Mouse (Mus musculus) neural tube, embryonic 14.5 days (tissue): ENCODE measurements at regions not wholly inside any gene's neighbourhood (a gene's known extent, or its start where the extent isn't known, plus 50 kb on each side); places are given as distances from the start of the nearest gene placed in this dataset.

ENCODE experiments used
- ATAC-seq: fragments of 200-750 bp; cut with Nextera tagmentation; 2 replicates; pipeline ENCODE4 v1.8.0; 2017; ENCODE audit warnings: low read depth, mild to moderate bottlenecking, moderate TSS enrichment, moderate library complexity
- H3K27ac ChIP-seq: fragments of 300-500 bp; sonication (generic); 2 replicates; pipeline ENCODE4 v1.5.1; 2014; ENCODE audit warnings: low read depth, mild to moderate bottlenecking, control low read depth, low read length, moderate library complexity, mixed read lengths
- H3K27me3 ChIP-seq: fragments of 300-500 bp; sonication (generic); 2 replicates; pipeline ENCODE4 v1.6.1; 2014; ENCODE audit warnings: low read length; ENCODE audit not compliant: control insufficient read depth, insufficient read depth
- H3K36me3 ChIP-seq: fragments of 300-500 bp; sonication (generic); 2 replicates; pipeline ENCODE4 v1.6.1; 2014; ENCODE audit warnings: low read length, mixed read lengths; ENCODE audit not compliant: control insufficient read depth, insufficient read depth
- H3K4me1 ChIP-seq: fragments of 300-500 bp; sonication (generic); 2 replicates; pipeline ENCODE4 v1.6.1; 2014; ENCODE audit warnings: low read length; ENCODE audit not compliant: control insufficient read depth, insufficient read depth
- H3K4me2 ChIP-seq: fragments of 300-500 bp; sonication (generic); 2 replicates; pipeline ENCODE4 v1.6.1; 2014; ENCODE audit warnings: mild to moderate bottlenecking, low read depth, low read length, control low read depth
- H3K4me3 ChIP-seq: fragments of 300-500 bp; sonication (generic); 2 replicates; pipeline ENCODE4 v1.5.1; 2014; ENCODE audit warnings: low read depth, low read length, control low read depth, mixed read lengths
- H3K9ac ChIP-seq: fragments of 300-500 bp; sonication (generic); replicated peaks from 2 replicates; pipeline ENCODE4 v1.6.1; 2014; ENCODE audit warnings: low read depth, mild to moderate bottlenecking, control low read depth, low read length, mixed read lengths
- H3K9me3 ChIP-seq: fragments of 300-500 bp; sonication (generic); 2 replicates; pipeline ENCODE4 v1.6.1; 2016; ENCODE audit warnings: low read length; ENCODE audit not compliant: control insufficient read depth
- WGBS: fragments of 180-500 bp; shearing (Covaris S2); extraction: QIAGEN DNeasy Blood & Tissue Kit; methylation state at CpG from one replicate; pipeline ENCODE4 v1.1.7; 2014; 5-methylcytosine and 5-hydroxymethylcytosine counted together

DNA sequence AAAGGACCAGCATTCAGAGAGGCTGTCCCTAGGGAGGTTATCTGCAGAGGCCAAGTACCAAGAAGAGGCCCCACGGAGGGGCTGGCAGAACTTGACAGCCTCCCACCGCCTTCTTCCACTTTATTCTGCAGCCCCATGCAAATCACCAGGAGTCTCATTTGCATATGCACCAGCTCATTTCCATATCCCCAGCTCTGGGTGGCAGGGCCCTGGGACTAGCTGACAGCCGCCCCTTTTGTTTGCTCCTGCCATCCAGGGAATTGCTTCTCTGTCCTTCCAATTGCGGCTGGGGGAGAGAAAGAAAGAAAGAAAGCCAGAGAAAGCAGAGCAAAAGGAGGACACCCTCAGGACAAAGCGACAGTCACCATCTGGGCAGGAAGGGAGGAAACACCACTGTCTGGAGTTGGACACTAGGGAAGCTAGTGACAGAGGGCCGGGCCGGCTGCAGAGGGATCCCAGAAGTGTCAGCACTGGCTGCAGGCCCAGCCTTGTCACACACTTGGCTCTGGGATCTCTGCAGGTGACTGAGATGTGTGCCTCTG is 102.4 kb downstream of the Mn1 start:
- Histone ChIP-seq H3K36me3 (no peaks in the 10 kb centered on the region), H3K9ac (no peak overlapping the region)

DNA sequence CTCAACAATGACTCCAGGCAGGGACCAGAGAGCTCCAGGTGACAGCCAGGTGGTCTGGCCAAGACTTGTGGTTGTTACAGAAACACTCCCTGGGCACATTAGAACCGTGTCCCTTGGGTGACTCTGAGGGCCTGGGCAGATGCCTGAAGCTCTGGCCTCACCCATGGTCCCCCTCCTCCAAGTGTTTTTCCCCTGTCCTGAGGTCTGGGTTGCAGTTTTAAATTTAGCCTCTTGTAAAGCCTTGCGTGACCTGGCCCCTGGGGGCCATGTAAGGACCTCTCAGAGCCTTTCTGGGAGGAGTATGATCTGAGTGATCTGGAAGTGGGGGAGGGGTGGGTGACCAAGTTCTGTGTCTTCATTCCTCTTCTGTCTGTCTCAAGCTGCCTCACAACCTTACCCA is 104.7 kb downstream of the Mn1 start:
- Histone ChIP-seq H3K27me3 (no peaks in the 10 kb centered on the region), H3K36me3 (no peaks in the 10 kb centered on the region), H3K4me1 (peaks cover 12% of the 10 kb centered on the region), H3K9ac (no peak overlapping the region), H3K4me3 (no peak overlapping the region), H3K4me2 (no peak overlapping the region), H3K27ac (no peak overlapping the region), H3K9me3 (no peaks in the 10 kb centered on the region)
- no peak for ATAC-seq
- 71% methylated on average over 2 of the region's 2 CpGs for WGBS

More for the DNA sequence above, 102.4 kb downstream of the Mn1 start:
- H3K27me3 ChIP-seq = no peaks in the 10 kb centered on the region
- H3K4me2 ChIP-seq = no peak overlapping the region
- H3K9me3 ChIP-seq = no peaks in the 10 kb centered on the region
- H3K4me3 ChIP-seq = no peak overlapping the region
- peak overlapping the region; percentile 69 for H3K27ac ChIP-seq
- ATAC-seq = peak; percentile 77
- WGBS = 3% methylated on average over 7 of the region's 7 CpGs
- H3K4me1 ChIP-seq = peaks cover 12% of the 10 kb centered on the region

DNA sequence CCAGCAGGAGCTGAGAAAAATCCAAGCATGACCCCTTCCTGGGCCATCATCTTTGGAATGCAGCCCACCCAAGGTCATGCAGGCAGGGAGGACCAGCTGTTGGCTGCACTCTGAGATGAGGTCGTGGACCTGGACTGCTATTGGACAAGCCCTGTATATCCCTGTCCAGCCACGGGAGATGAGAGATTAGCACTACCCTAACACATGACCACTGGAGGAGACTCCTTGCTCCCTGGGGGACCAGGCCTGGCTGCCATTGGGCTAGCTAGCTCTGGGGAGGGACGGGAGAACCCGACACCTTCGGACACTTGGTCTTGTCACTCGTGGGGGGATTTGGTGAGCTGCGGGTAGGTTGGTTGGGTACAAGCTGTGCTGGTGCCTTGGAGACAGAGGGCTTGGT is 105.4 kb downstream of the Mn1 start:
- Histone ChIP-seq H3K27me3 (no peaks in the 10 kb centered on the region), H3K27ac (no peak overlapping the region), H3K4me3 (no peak overlapping the region), H3K4me1 (peaks cover 12% of the 10 kb centered on the region), H3K9ac (no peak overlapping the region), H3K36me3 (no peaks in the 10 kb centered on the region), H3K4me2 (no peak overlapping the region), H3K9me3 (no peaks in the 10 kb centered on the region)
- ATAC-seq = no peak
- 66% methylated on average over 7 of the region's 7 CpGs for WGBS

DNA sequence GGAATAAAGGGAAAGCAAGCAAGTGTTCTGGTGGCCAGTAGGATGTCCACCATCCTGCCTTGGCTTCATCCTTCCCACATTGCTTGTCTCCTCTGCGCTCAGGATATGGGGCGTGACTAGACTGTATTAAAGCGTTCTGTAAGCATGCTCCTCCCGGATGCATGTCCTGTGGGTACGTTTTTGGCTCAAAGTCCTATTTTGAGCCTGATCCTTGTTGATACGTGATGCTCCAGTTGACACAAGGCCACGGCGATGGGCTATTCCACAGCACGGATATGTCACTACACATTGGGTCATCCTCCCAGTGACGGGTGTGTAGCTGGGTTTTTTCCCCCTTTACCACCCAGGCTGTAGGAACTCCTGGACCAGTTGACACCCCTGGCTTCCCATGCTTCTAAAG is 110.6 kb downstream of the Mn1 start:
- WGBS = 83% methylated on average over 10 of the region's 10 CpGs
- Histone ChIP-seq H3K9me3 (no peaks in the 10 kb centered on the region), H3K4me2 (no peak overlapping the region), H3K4me3 (no peak overlapping the region), H3K9ac (no peak overlapping the region), H3K27ac (no peak overlapping the region), H3K27me3 (no peaks in the 10 kb centered on the region), H3K36me3 (no peaks in the 10 kb centered on the region), H3K4me1 (peaks cover 18% of the 10 kb centered on the region; the same call in 1 of the 2 replicates)
- ATAC-seq = no peak

DNA sequence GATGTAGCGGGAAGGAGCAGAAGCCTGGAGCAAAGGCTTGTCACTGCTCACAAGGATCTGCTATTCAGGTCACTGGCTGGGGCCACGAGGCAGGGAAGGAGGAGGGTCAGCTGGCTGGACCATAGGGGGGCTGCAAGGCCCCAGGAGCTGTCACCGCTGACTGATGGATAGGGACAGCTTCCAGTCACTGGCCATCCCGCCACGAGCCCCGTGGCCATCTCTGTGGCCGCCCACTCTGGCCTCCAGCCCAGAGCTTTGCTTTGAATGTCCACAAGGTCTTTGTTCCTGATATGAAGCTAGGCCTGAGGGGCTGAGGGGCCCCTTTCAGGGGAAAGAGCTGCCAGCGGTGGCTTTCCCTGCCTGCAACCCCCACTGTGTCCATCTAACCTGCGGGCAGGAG is 111.9 kb downstream of the Mn1 start:
- H3K4me2 ChIP-seq = no peak overlapping the region
- no peak overlapping the region for H3K9ac ChIP-seq
- no peaks in the 10 kb centered on the region for H3K36me3 ChIP-seq
- H3K4me1 ChIP-seq = peaks cover 18% of the 10 kb centered on the region; the same call in 1 of the 2 replicates
- 14% methylated on average over 9 of the region's 9 CpGs for WGBS
- H3K4me3 ChIP-seq = no peak overlapping the region
- no peaks in the 10 kb centered on the region for H3K9me3 ChIP-seq
- peak; percentile 62; the same call in 1 of the 2 replicates for ATAC-seq
- no peaks in the 10 kb centered on the region for H3K27me3 ChIP-seq
- H3K27ac ChIP-seq = no peak overlapping the region

DNA sequence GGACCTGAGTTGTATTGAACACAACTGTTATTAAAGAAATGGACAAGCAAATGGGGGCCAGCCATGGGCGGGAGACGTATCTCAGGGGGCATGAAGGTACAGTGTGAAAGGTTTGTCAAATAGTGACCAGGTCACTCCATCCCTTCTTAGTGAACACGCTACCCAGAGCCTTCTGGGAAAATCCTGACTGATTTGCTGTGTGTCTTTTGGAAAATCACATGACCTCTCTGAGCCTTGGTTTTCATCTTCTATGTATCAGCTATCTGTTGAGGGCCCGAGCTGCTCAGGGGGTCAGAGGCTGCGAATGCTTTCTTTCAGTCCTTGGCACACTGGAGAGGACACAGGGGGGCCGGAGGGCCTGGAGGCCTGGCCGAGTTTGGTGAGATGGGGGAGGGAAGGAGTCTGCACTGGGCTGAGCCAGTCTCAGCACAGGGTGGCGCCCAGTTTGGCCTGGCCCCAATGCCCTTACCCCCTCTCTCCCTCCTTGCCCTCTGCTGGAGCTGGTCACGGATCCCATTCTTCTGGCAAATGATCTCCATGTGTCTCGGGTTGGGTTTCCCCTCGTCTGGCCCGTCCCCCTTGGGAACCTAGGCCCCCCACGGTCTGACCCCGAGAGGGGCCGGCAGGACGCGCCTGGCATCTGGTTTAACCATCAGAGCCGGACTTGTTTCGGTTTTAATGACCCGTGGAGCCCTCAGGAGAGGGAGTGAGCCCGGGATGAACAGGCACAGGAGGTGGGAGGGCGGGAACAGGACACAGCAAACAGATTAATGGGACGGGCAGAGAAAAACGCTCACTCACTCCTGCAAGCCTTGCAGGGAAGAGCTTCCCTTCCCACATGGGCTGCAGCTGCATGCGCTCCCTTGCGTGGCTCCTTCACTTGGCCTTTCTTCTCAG is 113.7 kb downstream of the Mn1 start:
- H3K4me3 ChIP-seq = no peak overlapping the region
- no peak for ATAC-seq
- no peak overlapping the region for H3K27ac ChIP-seq
- H3K9ac ChIP-seq = no peak overlapping the region
- no peaks in the 10 kb centered on the region for H3K27me3 ChIP-seq
- peak overlapping the region; percentile 8; the same call in 1 of the 2 replicates for H3K4me2 ChIP-seq
- 17% methylated on average over 26 of the region's 26 CpGs for WGBS
- no peaks in the 10 kb centered on the region for H3K36me3 ChIP-seq
- peaks cover 20% of the 10 kb centered on the region; the same call in 1 of the 2 replicates for H3K4me1 ChIP-seq
- H3K9me3 ChIP-seq = no peaks in the 10 kb centered on the region

DNA sequence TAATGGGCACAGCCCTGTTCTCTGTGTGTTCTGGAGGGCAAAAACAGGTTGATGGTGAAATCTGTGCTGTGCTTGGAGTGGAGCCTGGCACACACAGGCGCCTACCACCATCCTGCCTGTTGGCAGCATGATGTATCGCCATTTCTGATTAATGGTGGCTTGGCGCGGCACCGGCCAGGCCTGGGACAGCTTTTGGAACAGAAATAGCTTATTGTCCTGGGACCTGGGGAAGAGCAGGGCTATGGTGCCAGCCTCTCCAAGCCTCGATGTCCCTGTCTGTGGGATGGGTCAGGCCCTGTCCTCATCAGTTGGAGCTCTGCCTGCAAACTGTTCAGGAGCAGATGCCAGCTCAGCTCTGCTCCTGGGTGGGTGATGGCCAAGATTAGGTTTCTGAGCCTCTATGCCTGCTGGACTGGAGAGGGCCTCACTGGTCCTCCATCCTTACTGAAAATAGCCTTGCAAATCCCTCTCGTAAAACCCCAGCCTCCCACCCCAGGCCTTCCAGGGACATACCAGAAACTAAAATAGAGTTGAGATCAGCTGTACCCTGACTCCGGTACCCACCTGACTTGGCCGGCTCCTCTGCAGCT is 115.4 kb downstream of the Mn1 start:
- Histone ChIP-seq H3K27me3 (no peaks in the 10 kb centered on the region), H3K9ac (no peak overlapping the region), H3K27ac (no peak overlapping the region), H3K4me2 (no peak overlapping the region), H3K36me3 (no peaks in the 10 kb centered on the region), H3K4me1 (peaks cover 26% of the 10 kb centered on the region; the same call in 1 of the 2 replicates), H3K4me3 (no peak overlapping the region), H3K9me3 (no peaks in the 10 kb centered on the region)
- ATAC-seq = no peak
- WGBS = 69% methylated on average over 9 of the region's 9 CpGs

DNA sequence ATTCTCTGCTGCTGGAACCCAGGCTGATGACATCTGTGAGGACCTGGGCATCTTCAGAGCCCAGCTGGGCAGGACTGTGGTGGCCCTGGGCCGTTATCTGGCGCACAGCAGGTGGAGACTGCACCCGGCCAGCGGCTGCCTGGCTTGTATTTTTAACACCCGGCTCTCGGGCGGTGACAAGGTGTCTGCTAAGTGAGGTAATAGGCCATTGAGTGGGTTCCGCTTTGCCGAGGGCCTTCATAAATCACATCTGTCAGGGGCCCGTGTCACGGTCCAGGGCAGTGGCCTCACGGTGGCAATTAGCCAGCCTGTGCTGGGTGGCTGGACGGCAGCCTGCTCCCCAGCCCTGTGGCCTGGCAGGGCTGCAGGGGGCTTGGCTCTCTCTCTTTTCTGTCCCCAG is 118.8 kb downstream of the Mn1 start:
- Histone ChIP-seq H3K4me1 (peaks cover 15% of the 10 kb centered on the region; the same call in 1 of the 2 replicates), H3K4me3 (no peak overlapping the region), H3K4me2 (no peak overlapping the region), H3K36me3 (no peaks in the 10 kb centered on the region), H3K9ac (no peak overlapping the region), H3K9me3 (no peaks in the 10 kb centered on the region), H3K27ac (no peak overlapping the region), H3K27me3 (no peaks in the 10 kb centered on the region)
- WGBS = 5% methylated on average over 13 of the region's 13 CpGs
- peak; percentile 5; the same call in 1 of the 2 replicates for ATAC-seq
